Mouse (Mus musculus) myocyte (in vitro differentiated cells): ENCODE data around the gene Tmem63b.

Source experiments
- E2F4 ChIP-seq: IDR thresholded peaks from one replicate; pipeline ENCODE4 v1.6.1; 2011; ENCODE audit warnings: mild to moderate bottlenecking, control low read depth, moderate library complexity; ENCODE audit not compliant: insufficient read depth
- MAX ChIP-seq: IDR thresholded peaks from one replicate; pipeline ENCODE4 v1.6.1; 2011; ENCODE audit warnings: low read depth, mild to moderate bottlenecking, control low read depth
- POLR2A ChIP-seq: IDR thresholded peaks from one replicate; pipeline ENCODE4 v1.6.1; 2011; ENCODE audit warnings: low read depth, mild to moderate bottlenecking, control low read depth, moderate library complexity; ENCODE audit not compliant: insufficient read length
- POLR2AphosphoS2 ChIP-seq: IDR thresholded peaks from one replicate; pipeline ENCODE4 v1.6.1; 2011; ENCODE audit warnings: low read depth, control low read depth; ENCODE audit not compliant: insufficient read length
- REST ChIP-seq: IDR thresholded peaks from one replicate; pipeline ENCODE4 v1.6.1; 2011; ENCODE audit warnings: mild to moderate bottlenecking, control low read depth, moderate library complexity; ENCODE audit not compliant: insufficient read depth, insufficient read length
- TCF12 ChIP-seq: IDR thresholded peaks from one replicate; pipeline ENCODE4 v1.6.1; 2011; ENCODE audit warnings: mild to moderate bottlenecking, control low read depth; ENCODE audit not compliant: poor library complexity, insufficient read depth, severe bottlenecking
- TCF3 ChIP-seq: IDR thresholded peaks from one replicate; pipeline ENCODE4 v1.6.1; 2011; ENCODE audit warnings: low read depth, control low read depth; ENCODE audit not compliant: insufficient read length
- USF1 ChIP-seq: IDR thresholded peaks from one replicate; pipeline ENCODE4 v1.6.1; 2011; ENCODE audit warnings: low read depth, mild to moderate bottlenecking, control low read depth, moderate library complexity

GRCm38 (mm10) chr17:45710407-45710806 lies 23.7 kb upstream of the Tmem63b start:
- TF ChIP-seq MAX (no peak), POLR2AphosphoS2 (no peak), USF1 (no peak), REST (no peak), E2F4 (no peak), POLR2A (no peak), TCF12 (no peak), TCF3 (no peak)
